Mouse (Mus musculus) frontal cortex, postnatal 25 days (tissue): ENCODE data around the gene Nxt2.
A peak's percentile ranks its signal among the peaks of the same experiment; 100 is the strongest.
"Not testable (repeated sequence)": the region's sequence is repeated elsewhere in the genome, so short reads cannot be mapped to it uniquely, and the experiment has no call there.

Source experiments
- DNase-seq, 2 experiments: peaks; one replicate each; pipeline ENCODE4 v3.0.0; 2022; ENCODE audit warnings: low spot score in 2 of 2

Gene Nxt2

DNA sequence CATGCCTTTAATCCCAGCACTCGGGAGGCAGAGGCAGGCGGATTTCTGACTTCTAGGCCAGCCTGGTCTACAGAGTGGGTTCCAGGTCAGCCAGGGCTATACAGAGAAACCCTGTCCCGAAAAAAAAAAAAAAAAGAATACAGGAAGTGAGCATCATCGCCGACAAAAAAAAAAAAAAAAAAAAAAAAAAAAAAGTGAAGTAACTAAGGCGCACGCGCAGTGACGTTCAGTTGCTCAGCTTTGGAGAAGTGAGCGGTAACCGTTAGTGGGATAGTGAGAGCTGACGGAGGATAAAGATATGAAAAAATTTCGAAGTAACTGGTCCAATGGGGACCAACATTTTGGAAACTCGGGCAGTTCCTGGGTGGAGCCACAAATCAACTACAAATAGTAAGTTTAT, at the start of gene Nxt2:
Gene Nxt2 (plus strand): TSS at position 229 of the 400 bp plus-strand sequence.
- no peak for DNase-seq

DNA sequence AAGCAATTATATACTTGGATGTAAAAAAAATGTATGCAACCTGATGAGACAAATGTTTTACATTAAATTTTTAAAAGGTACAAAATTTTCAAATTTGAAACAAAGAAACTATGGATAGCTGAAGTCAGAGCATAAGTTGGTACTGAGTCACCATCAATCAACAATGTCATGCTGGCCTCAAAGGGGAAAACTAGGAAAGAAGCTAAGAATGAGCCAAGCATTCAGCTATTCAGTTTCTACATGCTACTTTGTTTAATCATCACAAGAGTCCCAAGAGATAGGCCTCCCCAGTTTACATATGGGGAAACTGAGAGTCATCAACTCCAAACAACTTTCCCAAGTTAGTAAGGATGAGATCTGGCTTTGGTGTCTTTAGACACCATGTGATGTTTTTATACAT, 49.6 kb upstream of the Nxt2 start:
- DNase-seq = no peak

DNA sequence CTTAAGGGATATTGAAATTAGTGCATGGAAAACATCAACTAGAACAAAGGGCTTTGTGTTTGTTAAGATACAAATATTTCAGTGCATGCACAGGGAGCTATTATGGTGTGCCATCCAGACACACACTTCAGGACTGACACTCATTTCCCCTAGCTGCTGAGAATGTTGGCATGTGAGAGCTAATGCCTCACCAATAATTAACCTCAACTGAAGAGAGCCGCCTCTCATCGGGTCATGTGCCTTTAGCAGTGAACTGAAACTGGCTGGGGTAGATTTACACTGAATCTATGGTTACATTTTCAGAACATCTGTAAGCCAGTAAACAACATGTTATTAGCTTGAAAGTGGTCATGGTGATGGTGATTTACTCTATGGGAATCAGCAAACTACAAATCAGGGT, 44.5 kb upstream of the Nxt2 start:
- DNase-seq = no peak

DNA sequence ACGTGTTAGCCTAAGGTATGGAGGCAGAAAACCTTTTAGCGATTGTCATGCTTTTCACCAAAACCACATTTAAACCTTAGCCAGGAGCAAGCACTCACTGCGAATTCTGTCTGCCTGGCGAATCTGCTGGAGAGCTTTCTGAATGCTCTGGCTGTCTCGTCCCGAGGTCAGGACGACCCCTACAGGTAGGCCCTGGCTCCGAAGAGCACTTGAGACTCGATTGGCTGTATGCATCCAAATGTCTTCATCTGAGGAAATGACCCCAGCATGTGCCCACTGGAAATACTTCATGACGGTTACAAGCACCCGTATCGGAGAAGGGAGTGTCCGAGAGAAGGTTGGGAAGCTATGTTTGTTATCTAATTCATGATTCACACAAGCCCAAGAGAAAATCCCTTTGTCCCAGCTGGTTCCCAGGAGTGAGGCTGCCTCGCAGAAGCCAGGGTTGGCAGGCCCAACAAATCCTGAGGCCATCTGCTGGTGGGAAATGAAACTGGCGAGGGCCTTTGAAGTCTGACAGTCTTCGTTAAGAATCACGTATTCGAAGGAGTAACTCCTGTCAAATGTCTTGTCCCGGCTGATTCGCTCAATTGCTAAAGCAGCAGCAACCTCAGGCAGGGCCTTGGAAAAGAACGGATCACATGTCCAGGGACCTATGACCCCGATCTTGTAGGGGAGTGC, 37.4 kb upstream of the Nxt2 start:
- peak in 1 of 2 experiments; percentile 15 for DNase-seq

DNA sequence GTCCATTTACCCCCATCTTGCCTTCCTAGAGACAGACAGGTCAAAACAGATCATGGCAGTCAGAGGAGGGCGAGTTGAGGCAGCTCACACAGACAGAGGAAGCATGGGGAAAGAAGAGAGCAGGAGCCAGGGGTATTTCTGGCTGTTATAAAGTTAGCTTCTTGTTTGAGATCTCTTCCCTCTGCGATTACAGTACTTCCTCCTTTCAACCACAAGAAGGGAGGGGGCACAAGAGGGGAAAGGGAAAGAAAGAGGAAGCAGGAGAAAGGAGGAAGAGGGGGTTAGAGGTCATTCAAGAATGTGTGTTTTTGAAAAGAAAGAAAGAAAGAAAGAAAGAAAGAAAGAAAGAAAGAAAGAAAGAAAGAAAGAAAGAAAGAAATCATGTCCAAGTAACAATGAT, 36.2 kb upstream of the Nxt2 start:
- DNase-seq = no peak

DNA sequence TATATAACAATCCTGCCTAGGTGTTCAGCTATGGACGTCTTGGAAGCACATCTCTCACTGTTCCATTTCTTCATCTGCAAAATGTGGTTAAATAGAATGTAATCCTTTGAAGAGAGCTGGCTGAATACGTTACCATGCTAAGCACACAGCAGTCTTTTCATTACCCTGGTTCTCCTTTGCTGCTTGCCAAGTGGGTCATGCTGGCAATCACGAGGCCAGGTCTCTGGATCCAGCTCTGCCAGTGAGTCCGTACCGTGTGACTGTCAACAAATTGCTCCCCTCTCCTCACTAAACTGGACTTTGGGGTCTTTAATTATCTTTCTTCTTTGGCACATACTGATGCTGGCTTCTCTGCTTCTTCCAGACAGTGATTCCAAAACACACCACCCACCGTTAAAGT, 32.1 kb upstream of the Nxt2 start:
- no peak for DNase-seq

DNA sequence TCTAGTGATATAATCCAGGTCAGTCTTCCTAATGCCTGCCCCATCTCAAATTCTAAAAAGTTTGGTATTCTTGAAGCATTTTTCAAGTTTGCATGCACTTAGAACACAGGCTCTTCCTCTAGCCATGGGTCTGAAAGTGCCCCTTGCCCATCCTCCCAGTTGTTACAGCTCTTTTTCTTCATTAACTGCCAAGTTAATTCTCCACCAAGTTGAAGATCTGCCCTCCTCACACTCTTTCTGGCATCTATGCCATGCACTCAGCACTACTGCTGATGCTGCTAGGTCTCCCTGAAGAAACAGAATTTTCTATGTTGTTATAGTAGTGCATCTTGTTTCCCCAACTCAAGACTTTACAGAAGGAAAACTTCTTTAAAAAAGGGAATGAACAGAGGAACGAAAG, 31.0 kb upstream of the Nxt2 start:
- DNase-seq = no peak

DNA sequence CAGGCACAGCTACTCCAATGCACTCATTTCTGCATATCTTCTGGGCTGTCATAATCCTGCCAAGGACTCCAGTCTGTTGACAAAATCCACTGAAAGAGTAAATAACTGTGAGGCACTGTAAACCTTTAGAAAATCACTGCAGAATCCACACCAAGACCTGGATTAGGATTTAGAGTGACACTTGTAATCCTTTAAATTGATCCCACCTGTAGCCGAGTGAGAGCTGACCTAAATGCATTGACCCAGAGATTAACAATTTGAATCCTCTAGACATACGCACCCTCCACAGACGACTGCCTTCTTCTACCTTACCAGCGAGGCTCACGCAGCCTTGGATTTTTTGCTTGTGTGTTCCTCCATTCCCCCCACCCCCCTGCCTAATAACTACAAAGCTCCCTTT, 29.7 kb upstream of the Nxt2 start, which contains the start of gene Gucy2f:
Gene Gucy2f (minus strand): TSS at position 101 of the 400 bp plus-strand sequence.
- DNase-seq = no peak

DNA sequence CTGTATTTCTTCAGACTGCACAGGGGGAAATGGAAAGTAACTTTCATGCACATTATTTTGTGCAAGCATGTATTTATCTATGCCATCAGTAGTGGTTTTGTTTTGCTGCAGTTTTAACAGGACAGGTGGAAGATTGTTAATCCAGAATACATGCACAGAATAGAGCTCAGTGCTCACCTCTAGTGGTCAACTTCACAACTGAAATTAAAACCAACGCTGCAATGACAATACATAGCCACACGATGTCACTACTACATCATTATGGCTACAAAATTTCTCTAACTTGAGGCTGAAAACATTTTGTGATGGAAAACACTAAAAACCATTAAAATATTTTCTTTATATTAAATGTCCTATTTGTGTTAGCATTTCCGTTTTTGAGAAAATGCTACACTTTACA, 26.3 kb upstream of the Nxt2 start:
- peak in 1 of 2 experiments; percentile 7 for DNase-seq

DNA sequence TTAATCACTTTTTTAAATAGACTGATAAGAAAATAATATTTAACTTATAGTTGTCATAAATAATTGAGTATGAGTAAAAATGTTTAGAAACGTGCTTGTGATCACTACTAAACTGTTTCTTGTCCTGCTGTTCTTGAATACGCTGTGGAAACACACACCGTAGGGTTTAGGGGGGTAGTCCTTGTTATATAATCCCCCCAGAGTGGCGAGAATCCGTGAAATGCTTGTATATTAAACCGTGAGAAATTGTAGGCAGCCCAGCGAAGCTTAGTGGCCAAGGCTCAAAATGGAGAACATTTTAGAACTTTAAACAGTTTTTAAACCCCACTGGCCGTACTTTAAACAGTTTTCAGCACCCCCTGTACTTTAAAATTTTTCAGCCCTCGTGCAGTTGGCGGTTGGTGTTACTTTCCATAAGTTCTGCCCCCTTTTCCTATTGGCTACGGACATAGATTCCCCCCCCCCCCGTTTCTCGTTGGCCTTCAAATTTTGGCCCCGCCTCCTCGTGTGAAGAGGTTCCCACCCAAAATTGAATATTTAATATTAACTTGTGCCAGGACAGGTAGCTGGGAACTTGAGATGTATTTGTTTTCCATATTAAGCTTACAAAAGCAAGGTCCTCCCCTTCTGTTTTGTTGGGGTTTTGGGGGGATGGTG, 956 bp downstream of the Nxt2 start:
- DNase-seq = no peak

DNA sequence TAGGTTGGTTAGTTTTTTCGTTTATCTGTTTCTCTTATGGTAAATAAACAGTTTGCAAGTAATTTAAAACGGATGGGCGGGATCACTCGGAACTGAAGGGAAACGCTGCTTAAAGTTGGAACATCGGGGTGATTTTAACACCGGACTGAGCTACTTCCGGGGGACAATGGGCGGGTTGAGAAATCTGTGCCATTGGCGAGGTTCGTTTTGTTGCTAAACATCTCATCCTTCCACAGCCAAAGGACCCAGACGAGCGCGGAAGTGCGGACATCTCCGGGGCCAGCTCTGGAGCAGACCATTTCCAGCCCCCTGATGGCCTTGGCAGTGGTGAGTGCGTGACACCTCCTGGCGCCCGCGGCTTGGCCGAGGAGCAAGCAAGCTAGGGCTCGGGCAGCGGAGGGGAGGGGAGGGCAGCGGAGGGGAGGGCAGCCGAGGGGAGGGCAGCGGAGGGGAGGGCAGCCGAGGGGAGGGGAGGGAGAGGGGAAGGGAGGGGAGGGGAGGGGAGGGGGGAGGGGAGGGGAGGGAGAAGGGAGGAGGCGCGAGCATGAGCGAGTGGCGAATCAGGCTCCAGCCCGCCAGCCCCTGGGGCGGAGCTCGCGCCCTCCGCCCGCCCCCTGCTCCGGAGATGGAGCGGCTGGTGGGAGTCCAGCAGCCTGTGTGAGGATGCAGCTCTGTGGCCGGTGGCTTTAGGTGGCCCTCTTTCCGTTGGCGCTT, 1.6 kb downstream of the Nxt2 start:
- DNase-seq = peak; percentile 31 to 46

DNA sequence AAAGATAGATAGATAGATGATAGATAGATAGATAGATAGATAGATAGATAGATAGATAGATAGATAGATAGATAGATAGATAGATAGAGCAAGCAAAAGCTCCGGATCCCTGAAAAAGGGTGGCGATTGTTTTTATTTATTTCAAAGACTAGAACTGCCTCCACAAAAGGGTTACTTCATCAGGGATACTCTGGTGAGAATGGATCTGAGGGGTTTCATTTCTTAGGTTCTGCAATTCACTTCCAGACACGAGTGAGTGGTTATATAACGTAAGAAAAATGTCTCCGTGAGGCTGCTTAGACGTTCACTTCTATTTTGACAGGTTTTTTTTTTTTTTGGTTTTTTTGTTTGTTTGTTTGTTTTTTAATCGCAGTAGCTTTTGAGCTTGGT, 2.2 kb downstream of the Nxt2 start:
- no peak for DNase-seq

DNA sequence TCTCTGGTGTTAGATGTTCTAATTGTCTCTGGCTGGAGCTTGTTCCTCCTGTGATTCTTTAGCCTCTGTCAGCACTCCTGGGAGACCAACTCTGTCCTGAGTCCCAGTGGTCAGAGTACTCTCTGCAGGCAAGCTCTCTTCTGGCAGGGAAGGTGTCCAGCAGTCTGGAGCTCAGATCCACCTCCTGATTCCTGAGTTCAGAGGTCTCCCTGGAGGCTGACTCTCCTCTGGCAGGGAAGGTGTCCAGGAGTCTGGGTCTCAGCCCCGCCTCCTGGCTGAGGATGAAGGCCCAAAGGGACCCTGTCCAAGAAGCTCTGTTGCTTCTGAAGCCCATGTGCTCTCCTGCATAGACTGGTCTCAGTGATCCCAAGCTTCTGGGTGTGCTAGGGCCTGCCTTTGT, 9.6 kb downstream of the Nxt2 start:
- DNase-seq = not testable (repeated sequence)

DNA sequence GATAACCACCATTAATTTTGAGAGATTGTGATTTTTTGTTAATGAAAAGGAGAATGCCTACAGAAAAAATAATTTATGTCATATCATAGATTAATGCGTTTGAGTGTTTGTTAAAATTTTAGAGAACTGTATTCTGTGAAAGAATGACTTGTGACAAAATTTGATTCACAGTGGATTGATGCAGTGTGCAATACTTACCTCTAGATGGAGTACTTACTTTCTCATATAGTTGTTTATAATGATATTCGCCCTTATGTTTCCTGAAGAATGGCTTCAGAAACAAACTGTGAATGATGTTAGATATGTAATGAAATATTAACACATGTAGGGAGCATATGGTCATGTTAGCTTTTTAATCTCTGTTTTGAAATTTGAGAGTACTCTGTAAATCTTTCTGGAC, 10.5 kb downstream of the Nxt2 start:
- DNase-seq = no peak

DNA sequence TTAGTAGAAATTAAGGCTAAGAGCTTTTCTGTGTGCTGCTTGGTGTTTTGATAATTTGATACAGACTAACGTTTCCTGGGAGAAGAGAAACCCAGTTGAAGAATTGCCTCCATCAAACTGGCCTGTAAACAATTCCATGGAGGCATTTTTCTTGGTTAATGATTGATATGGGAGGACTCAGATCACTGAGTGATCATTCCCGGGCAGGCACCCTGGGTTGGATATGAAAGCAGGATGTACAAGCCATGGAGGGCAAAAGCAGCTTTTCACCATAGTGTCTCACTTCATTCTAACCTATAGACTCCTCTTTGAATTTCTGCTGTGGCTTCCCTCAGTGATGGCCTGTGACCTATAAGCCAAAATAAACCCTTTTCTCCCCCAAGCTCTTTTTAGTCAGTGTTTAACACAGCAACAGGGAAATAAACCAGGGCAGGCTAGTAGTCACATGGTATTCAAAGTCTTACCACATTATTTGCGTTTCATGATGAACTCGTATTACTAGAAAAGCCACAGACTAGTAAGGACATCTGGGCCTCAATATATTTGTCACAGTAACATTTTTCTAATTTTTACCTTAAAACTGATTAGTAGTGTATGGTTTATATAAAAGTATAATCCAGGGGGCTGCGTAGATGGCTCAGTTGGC, 19.2 kb downstream of the Nxt2 start:
- no peak for DNase-seq

DNA sequence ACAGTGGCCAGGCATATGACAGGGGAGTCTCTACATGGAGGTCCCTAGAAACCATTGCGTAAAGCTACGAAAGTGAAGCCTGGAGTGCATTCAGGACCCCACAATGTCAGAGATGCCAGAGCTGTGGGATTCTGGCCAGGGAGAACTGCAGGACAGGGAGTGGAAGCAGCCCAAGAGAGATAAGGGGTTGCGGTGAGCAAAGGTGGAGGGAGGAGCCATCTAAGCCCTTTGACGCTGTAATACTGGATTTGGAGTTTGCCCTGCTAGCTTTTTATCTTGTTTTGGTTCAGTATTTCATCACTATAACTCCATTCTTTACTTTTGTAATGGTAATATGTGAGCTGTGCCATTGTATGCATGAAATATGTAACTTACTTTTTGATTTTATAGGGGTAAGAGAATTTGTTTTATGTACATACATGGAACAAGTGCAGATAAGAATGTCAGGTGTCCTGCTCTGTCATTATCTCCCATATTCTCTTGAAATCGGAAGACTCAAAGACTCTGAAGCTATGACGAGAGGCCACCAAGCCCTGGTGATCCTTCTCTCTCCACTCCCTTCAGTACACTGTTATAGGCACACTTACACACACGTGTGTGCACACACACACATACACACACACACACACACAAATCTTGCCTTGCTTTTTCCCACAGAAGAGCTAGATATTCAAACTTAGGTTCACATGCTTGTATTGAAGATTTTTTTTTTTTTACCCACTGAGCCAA, 23.6 kb downstream of the Nxt2 start:
- no peak for DNase-seq

DNA sequence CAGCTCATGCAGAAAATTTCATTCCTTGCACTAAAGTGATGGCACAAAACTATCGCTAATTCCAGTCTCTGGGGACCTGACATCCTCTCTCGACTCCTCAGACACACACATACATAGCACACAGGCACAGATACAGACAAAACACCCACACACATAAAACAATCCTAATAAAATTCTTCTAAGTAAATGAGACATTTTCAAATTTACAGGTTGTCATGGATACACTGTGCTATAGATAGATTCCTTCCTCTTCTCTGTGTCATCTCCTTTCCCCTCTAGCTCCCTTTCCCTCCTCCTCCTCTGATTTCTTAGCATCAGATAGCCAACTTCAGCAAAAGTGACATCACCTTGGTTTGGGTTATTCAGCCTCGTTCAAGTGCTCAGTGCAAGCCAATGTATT, 49.5 kb downstream of the Nxt2 start:
- DNase-seq = no peak

DNA sequence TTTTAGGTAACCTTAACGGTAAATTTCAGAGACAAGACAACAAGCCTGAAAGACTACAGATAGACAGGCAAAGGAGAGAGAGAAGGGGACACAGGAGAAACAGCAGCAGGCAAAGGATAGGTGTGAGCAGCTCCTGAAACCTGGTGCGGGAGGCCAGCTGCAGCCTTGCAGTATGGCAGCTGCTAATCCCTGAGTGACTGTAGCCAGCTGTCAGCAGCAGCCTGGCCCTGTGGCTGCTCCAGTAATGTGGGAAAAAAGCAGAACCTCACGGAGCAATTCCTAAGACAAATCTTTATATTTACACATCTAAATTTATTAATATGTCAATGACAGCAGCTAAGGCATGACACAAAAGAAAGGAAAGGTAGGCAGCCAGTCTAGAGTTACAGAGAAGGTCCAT, 50.0 kb downstream of the Nxt2 start:
- DNase-seq = no peak

DNA sequence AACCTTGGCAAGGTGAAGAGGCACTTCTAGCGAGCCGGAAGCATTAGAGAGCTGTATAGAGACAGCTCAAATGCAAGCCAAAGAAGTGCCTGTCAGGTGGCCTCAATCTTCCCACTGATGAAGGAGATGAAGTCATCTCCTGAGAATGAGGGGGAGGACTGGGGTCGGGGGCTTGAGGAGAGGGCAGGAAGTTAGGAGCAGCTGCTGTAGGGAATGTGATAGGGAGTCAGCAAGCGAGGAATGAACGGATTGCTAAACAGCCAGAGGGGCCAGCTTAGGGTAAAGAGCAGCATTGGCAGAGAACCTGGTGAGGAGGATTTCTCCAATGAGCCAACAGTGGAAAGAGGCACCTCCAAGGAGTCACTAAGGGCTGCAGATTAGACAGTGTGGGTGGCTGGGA, 59.3 kb downstream of the Nxt2 start:
- DNase-seq = no peak
